Mouse (Mus musculus) stomach, postnatal 0 days (tissue): ENCODE measurements around the gene Sepsecs. TPM values are rescaled to one million over a fixed set of nuclear protein-coding genes. Genes with fewer than 3 reads are reported as not detected.
A peak's percentile ranks its signal among the peaks of the same experiment; 100 is the strongest.

Source experiments
- ATAC-seq: fragments of 200-750 bp; cut with Nextera tagmentation; 2 replicates; pipeline ENCODE4 v1.8.0; 2017; ENCODE audit not compliant: low FRiP score, low TSS enrichment
- DNase-seq: peaks from one replicate; pipeline ENCODE4 v3.0.0-alpha.2; 2016; ENCODE audit warnings: low spot score
- H3K27ac ChIP-seq: fragments of 300-500 bp; sonication (generic); replicated peaks from 2 replicates; pipeline ENCODE4 v1.5.1; 2014; ENCODE audit warnings: mild to moderate bottlenecking, control low read depth
- H3K27me3 ChIP-seq: fragments of 300-500 bp; sonication (generic); 2 replicates; pipeline ENCODE4 v1.6.1; 2014; ENCODE audit warnings: low read length; ENCODE audit not compliant: control insufficient read depth, insufficient read depth
- H3K36me3 ChIP-seq: fragments of 300-500 bp; sonication (generic); 2 replicates; pipeline ENCODE4 v1.6.1; 2014; ENCODE audit warnings: low read length, mixed read lengths; ENCODE audit not compliant: control insufficient read depth, insufficient read depth
- H3K4me1 ChIP-seq: fragments of 300-500 bp; sonication (generic); replicated peaks from 2 replicates; pipeline ENCODE4 v1.6.1; 2014; ENCODE audit warnings: antibody characterized with exemption; ENCODE audit not compliant: control insufficient read depth, insufficient read depth
- H3K4me2 ChIP-seq: fragments of 300-500 bp; sonication (generic); replicated peaks from 2 replicates; pipeline ENCODE4 v1.6.1; 2014; ENCODE audit warnings: low read depth, mild to moderate bottlenecking, control low read depth, moderate library complexity
- H3K4me3 ChIP-seq: fragments of 300-500 bp; sonication (generic); 2 replicates; pipeline ENCODE4 v1.5.1; 2014; ENCODE audit warnings: low read depth, low read length, control low read depth
- H3K9ac ChIP-seq: fragments of 300-500 bp; sonication (generic); 2 replicates; pipeline ENCODE4 v1.6.1; 2014; ENCODE audit warnings: mild to moderate bottlenecking, low read length, control low read depth, mixed read lengths
- H3K9me3 ChIP-seq: fragments of 300-500 bp; sonication (generic); 2 replicates; pipeline ENCODE4 v1.6.1; 2016; ENCODE audit warnings: low read length; ENCODE audit not compliant: control insufficient read depth
- CTCF ChIP-seq: IDR thresholded peaks from 2 replicates; pipeline ENCODE4 v1.5.1; 2016; ENCODE audit warnings: antibody characterized with exemption, low read depth, mild to moderate bottlenecking, moderate library complexity
- EP300 ChIP-seq: optimal IDR thresholded peaks from 2 replicates; pipeline ENCODE3; 2016; ENCODE audit warnings: antibody characterized with exemption
- WGBS: fragments of 180-500 bp; shearing (Covaris S2); extraction: QIAGEN DNeasy Blood & Tissue Kit; methylation state at CpG from one replicate; pipeline ENCODE4 v1.1.7; 2014; 5-methylcytosine and 5-hydroxymethylcytosine counted together
- polyA plus RNA-seq: library from polyadenylated mRNA; unstranded; fragments of >200 nt; fragmentation: Nextera tagmentation; extraction: Ambion mirVana; gene quantifications from 2 replicates; pipeline ENCODE4 v1.2.1, GENCODE M21; 2015

The Sepsecs gene
- polyA plus RNA-seq, 1 experiment from 2014 or later: 6.1 TPM

DNA sequence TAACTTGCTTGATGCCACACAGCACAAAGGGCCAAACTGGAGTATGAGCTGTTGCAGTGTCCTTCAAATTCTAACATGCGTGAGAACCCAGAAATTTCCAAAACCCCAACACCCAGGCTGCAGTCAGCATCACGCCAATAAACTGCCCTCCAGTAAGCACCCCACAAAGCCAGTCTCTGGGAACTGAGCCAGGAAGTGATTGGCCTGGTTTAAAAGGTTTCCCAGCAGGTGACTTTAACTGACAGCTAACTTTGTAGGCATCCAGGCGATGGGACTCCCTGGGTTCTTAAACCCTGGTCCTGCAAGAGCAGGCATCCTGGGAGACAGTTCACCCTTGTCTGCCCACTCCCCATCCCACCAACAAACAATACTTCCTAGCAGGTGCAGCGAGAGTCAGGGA, 59.2 kb downstream of the Sepsecs start:
- Histone ChIP-seq H3K27ac (no peak overlapping the region), H3K27me3 (no peaks in the 10 kb centered on the region), H3K4me3 (no peak overlapping the region), H3K9me3 (no peaks in the 10 kb centered on the region), H3K36me3 (no peaks in the 10 kb centered on the region), H3K9ac (no peak overlapping the region), H3K4me1 (no peaks in the 10 kb centered on the region), H3K4me2 (no peak overlapping the region)
- ATAC-seq (no peak), DNase-seq (no peak)
- TF ChIP-seq EP300 (no peak), CTCF (no peak)
- 62% methylated on average over 4 of the region's 4 CpGs for WGBS

DNA sequence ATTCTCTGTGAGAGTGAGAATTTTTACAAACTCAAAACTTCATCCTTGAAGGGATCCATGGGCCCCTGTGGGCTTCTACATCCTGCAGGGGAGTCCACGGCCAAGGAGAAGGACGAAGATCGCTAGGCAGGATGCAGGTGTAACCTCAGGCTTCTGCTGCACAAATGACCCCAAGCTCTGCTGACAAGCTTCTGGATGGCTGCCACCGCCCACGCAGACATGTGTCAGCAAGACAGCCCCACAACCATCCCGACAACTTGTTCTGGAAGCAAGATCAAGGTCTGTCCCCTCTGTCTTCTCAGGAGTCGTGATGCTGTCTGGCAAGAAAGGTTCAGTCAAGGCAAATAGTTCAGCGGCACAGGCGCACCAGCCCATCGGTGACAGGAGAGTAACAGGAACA, 59.8 kb downstream of the Sepsecs start:
- Histone ChIP-seq H3K27ac (no peak overlapping the region), H3K4me1 (peaks cover under 1% of the 10 kb centered on the region; the same call in 1 of the 2 replicates), H3K36me3 (no peaks in the 10 kb centered on the region), H3K4me3 (no peak overlapping the region), H3K9ac (no peak overlapping the region), H3K9me3 (no peaks in the 10 kb centered on the region), H3K27me3 (no peaks in the 10 kb centered on the region), H3K4me2 (no peak overlapping the region)
- WGBS: 49% methylated on average over 10 of the region's 10 CpGs
- no peak for DNase-seq
- no peak for ATAC-seq
- TF ChIP-seq EP300 (no peak), CTCF (no peak)

- Histone ChIP-seq H3K4me1 (peaks cover 3% of the 10 kb centered on the region; the same call in 1 of the 2 replicates), H3K4me3 (no peak overlapping the region), H3K4me2 (no peak overlapping the region), H3K9ac (no peak overlapping the region), H3K36me3 (no peaks in the 10 kb centered on the region), H3K9me3 (no peaks in the 10 kb centered on the region), H3K27me3 (no peaks in the 10 kb centered on the region), H3K27ac (peak overlapping the region; percentile 30; the same call in 1 of the 2 replicates)
- 42% methylated on average over 6 of the region's 6 CpGs for WGBS
- no peak for TF ChIP-seq CTCF
- peak; percentile 71 for TF ChIP-seq EP300
- DNase-seq (peak; percentile 51), ATAC-seq (peak; percentile 73)
These were observed 64.9 kb downstream of the Sepsecs start for GRCm38 (mm10) chr5:52604582-52605041.

GRCm38 (mm10) chr5:52590612-52591011, 78.9 kb downstream of the Sepsecs start:
- 83% methylated on average over 9 of the region's 9 CpGs for WGBS
- Histone ChIP-seq H3K27ac (no peak overlapping the region), H3K4me1 (no peaks in the 10 kb centered on the region), H3K4me3 (no peak overlapping the region), H3K4me2 (no peak overlapping the region), H3K9ac (no peak overlapping the region), H3K27me3 (no peaks in the 10 kb centered on the region), H3K36me3 (no peaks in the 10 kb centered on the region), H3K9me3 (no peaks in the 10 kb centered on the region)
- DNase-seq (no peak), ATAC-seq (no peak)
- TF ChIP-seq CTCF (no peak), EP300 (no peak)

Other genes starting within 250 kb of the Sepsecs start
- gene Ccdc149, start 198.2 kb downstream of the Sepsecs start, polyA plus RNA-seq: 3.4 and 3.7 TPM in 2 replicates
- gene Lgi2, start 103.2 kb downstream of the Sepsecs start, polyA plus RNA-seq: 4.8 and 5.5 TPM in 2 replicates
- gene Pi4k2b, start 71.9 kb upstream of the Sepsecs start, polyA plus RNA-seq: 27.3 and 29.1 TPM in 2 replicates
- gene Zcchc4, start 105.7 kb upstream of the Sepsecs start, polyA plus RNA-seq: 4.9 and 5.7 TPM in 2 replicates
- gene Anapc4, start 164.3 kb upstream of the Sepsecs start, polyA plus RNA-seq: 37.3 and 43.9 TPM in 2 replicates